Mouse (Mus musculus) hindbrain, embryonic 13.5 days (tissue): ENCODE results near the gene Irf3. TPM values are rescaled to one million over a fixed set of nuclear protein-coding genes. Genes with fewer than 3 reads are reported as not detected.

Source experiments
- ATAC-seq: fragments of 200-750 bp; cut with Nextera tagmentation; 2 replicates; pipeline ENCODE4 v1.8.0; 2017; ENCODE audit warnings: moderate TSS enrichment; ENCODE audit not compliant: low FRiP score
- H3K27ac ChIP-seq: fragments of 300-500 bp; sonication (generic); 2 replicates; pipeline ENCODE4 v1.5.1; 2015; ENCODE audit warnings: inconsistent platforms, mild to moderate bottlenecking, moderate library complexity
- H3K27me3 ChIP-seq: fragments of 300-500 bp; sonication (generic); 2 replicates; pipeline ENCODE4 v1.6.1; 2015; ENCODE audit warnings: mild to moderate bottlenecking, inconsistent platforms
- H3K36me3 ChIP-seq: fragments of 300-500 bp; sonication (generic); 2 replicates; pipeline ENCODE4 v1.6.1; 2015; ENCODE audit warnings: mild to moderate bottlenecking, inconsistent platforms
- H3K4me1 ChIP-seq: fragments of 300-500 bp; sonication (generic); replicated peaks from 2 replicates; pipeline ENCODE4 v1.6.1; 2015; ENCODE audit warnings: inconsistent platforms
- H3K4me2 ChIP-seq: fragments of 300-500 bp; sonication (generic); 2 replicates; pipeline ENCODE4 v1.6.1; 2015; ENCODE audit warnings: inconsistent platforms, mild to moderate bottlenecking, moderate library complexity
- H3K4me3 ChIP-seq: fragments of 300-500 bp; sonication (generic); 2 replicates; pipeline ENCODE4 v1.5.1; 2015; ENCODE audit warnings: mild to moderate bottlenecking, inconsistent platforms
- H3K9ac ChIP-seq: fragments of 300-500 bp; sonication (generic); 2 replicates; pipeline ENCODE4 v1.6.1; 2015; ENCODE audit warnings: mild to moderate bottlenecking, inconsistent platforms
- H3K9me3 ChIP-seq: fragments of 300-500 bp; sonication (generic); 2 replicates; pipeline ENCODE4 v1.6.1; 2016; ENCODE audit warnings: inconsistent platforms
- WGBS: fragments of 180-500 bp; shearing (Covaris S2); methylation state at CpG from one replicate; pipeline ENCODE4 v1.1.7; 2015; 5-methylcytosine and 5-hydroxymethylcytosine counted together
- polyA plus RNA-seq: library from polyadenylated mRNA; unstranded; fragments of >200 nt; fragmentation: Nextera tagmentation; extraction: Ambion mirVana; gene quantifications from 2 replicates; pipeline ENCODE4 v1.2.1, GENCODE M21; 2015

The Irf3 gene
- polyA plus RNA-seq, 1 experiment from 2014 or later = 66.7 TPM

GRCm38 (mm10) chr7:44959874-44960511 is 37.5 kb upstream of the Irf3 start:
- WGBS = 90% methylated on average over 10 of the region's 10 CpGs
- Histone ChIP-seq H3K27ac (no peak overlapping the region), H3K4me3 (no peak overlapping the region), H3K27me3 (no peaks in the 10 kb centered on the region), H3K36me3 (peaks cover 64% of the 10 kb centered on the region), H3K9ac (no peak overlapping the region), H3K9me3 (no peaks in the 10 kb centered on the region), H3K4me1 (peaks cover 7% of the 10 kb centered on the region), H3K4me2 (no peak overlapping the region)
- ATAC-seq = no peak

- Histone ChIP-seq H3K36me3 (peaks cover 69% of the 10 kb centered on the region), H3K9me3 (no peaks in the 10 kb centered on the region), H3K4me2 (no peak overlapping the region), H3K9ac (no peak overlapping the region), H3K4me1 (peaks cover 7% of the 10 kb centered on the region), H3K4me3 (no peak overlapping the region), H3K27ac (no peak overlapping the region), H3K27me3 (no peaks in the 10 kb centered on the region)
- WGBS = 94% methylated on average over 13 of the region's 13 CpGs
- ATAC-seq = no peak
Measured at GRCm38 (mm10) chr7:44960512-44960910, 36.9 kb upstream of the Irf3 start.

- Histone ChIP-seq H3K4me1 (peaks cover 3% of the 10 kb centered on the region), H3K4me2 (no peak overlapping the region), H3K9me3 (no peaks in the 10 kb centered on the region), H3K27ac (no peak overlapping the region), H3K36me3 (peaks cover 85% of the 10 kb centered on the region), H3K27me3 (no peaks in the 10 kb centered on the region), H3K9ac (no peak overlapping the region), H3K4me3 (no peak overlapping the region)
- ATAC-seq = no peak
- 85% methylated on average over 8 of the region's 8 CpGs for WGBS
Measured at GRCm38 (mm10) chr7:44962337-44962736, 35.1 kb upstream of the Irf3 start.

- Histone ChIP-seq H3K36me3 (peaks cover 85% of the 10 kb centered on the region), H3K9me3 (no peaks in the 10 kb centered on the region), H3K27ac (no peak overlapping the region), H3K27me3 (no peaks in the 10 kb centered on the region), H3K4me3 (no peak overlapping the region), H3K9ac (no peak overlapping the region), H3K4me2 (no peak overlapping the region), H3K4me1 (no peaks in the 10 kb centered on the region)
- WGBS = 92% methylated on average over 5 of the region's 5 CpGs
- ATAC-seq = no peak
Measured at GRCm38 (mm10) chr7:44962831-44963230, 34.6 kb upstream of the Irf3 start.

GRCm38 (mm10) chr7:44964990-44965389 is 32.5 kb upstream of the Irf3 start:
- peaks cover 75% of the 10 kb centered on the region for H3K36me3 ChIP-seq
- H3K9me3 ChIP-seq = no peaks in the 10 kb centered on the region
- 94% methylated on average over 13 of the region's 13 CpGs for WGBS
- H3K27me3 ChIP-seq = no peaks in the 10 kb centered on the region
- H3K4me3 ChIP-seq = no peak overlapping the region
- H3K27ac ChIP-seq = no peak overlapping the region
- H3K4me2 ChIP-seq = no peak overlapping the region
- H3K4me1 ChIP-seq = peaks cover 4% of the 10 kb centered on the region
- no peak overlapping the region for H3K9ac ChIP-seq
- ATAC-seq = no peak

- H3K9me3 ChIP-seq = no peaks in the 10 kb centered on the region
- H3K4me3 ChIP-seq = no peak overlapping the region
- no peak overlapping the region for H3K4me2 ChIP-seq
- H3K27me3 ChIP-seq = no peaks in the 10 kb centered on the region
- no peak overlapping the region for H3K9ac ChIP-seq
- no peak overlapping the region for H3K27ac ChIP-seq
- WGBS = 84% methylated on average over 7 of the region's 7 CpGs
- peaks cover 66% of the 10 kb centered on the region for H3K36me3 ChIP-seq
- H3K4me1 ChIP-seq = peaks cover 11% of the 10 kb centered on the region
- no peak for ATAC-seq
Measured at GRCm38 (mm10) chr7:44965975-44966374, 31.5 kb upstream of the Irf3 start.

GRCm38 (mm10) chr7:44966638-44967037 is 30.8 kb upstream of the Irf3 start:
- peaks cover 18% of the 10 kb centered on the region for H3K4me1 ChIP-seq
- no peak overlapping the region for H3K4me3 ChIP-seq
- H3K27ac ChIP-seq = no peak overlapping the region
- H3K4me2 ChIP-seq = no peak overlapping the region
- no peak for ATAC-seq
- 0 out of 2 replicates have a peak overlapping the region, but pooled peaks have one; percentile 5 for H3K9ac ChIP-seq
- no peaks in the 10 kb centered on the region for H3K9me3 ChIP-seq
- 78% methylated on average over 15 of the region's 15 CpGs for WGBS
- H3K27me3 ChIP-seq = no peaks in the 10 kb centered on the region
- H3K36me3 ChIP-seq = peaks cover 59% of the 10 kb centered on the region

GRCm38 (mm10) chr7:44970231-44970691 is 27.2 kb upstream of the Irf3 start:
- H3K27me3 ChIP-seq = no peaks in the 10 kb centered on the region
- peak overlapping the region; percentile 89 for H3K27ac ChIP-seq
- H3K4me3 ChIP-seq = peak overlapping the region; percentile 50
- peak overlapping the region; percentile 70 for H3K9ac ChIP-seq
- H3K4me1 ChIP-seq = peaks cover 46% of the 10 kb centered on the region
- peak; percentile 94 for ATAC-seq
- under 1% methylated on average over 36 of the region's 36 CpGs for WGBS
- H3K36me3 ChIP-seq = peaks cover 24% of the 10 kb centered on the region
- H3K4me2 ChIP-seq = peak overlapping the region; percentile 76
- no peaks in the 10 kb centered on the region for H3K9me3 ChIP-seq

GRCm38 (mm10) chr7:44971142-44971541 is 26.3 kb upstream of the Irf3 start:
- H3K4me2 ChIP-seq = peak overlapping the region; percentile 76
- H3K4me1 ChIP-seq = peaks cover 50% of the 10 kb centered on the region
- H3K27me3 ChIP-seq = no peaks in the 10 kb centered on the region
- WGBS = 66% methylated on average over 7 of the region's 7 CpGs
- ATAC-seq = no peak
- H3K9ac ChIP-seq = peak overlapping the region; percentile 70
- H3K36me3 ChIP-seq = peaks cover 24% of the 10 kb centered on the region
- H3K27ac ChIP-seq = peak overlapping the region; percentile 89
- peak overlapping the region; percentile 50 for H3K4me3 ChIP-seq
- H3K9me3 ChIP-seq = no peaks in the 10 kb centered on the region

- H3K27me3 ChIP-seq = no peaks in the 10 kb centered on the region
- 35% methylated on average over 14 of the region's 14 CpGs for WGBS
- ATAC-seq = no peak
Measured at GRCm38 (mm10) chr7:44973415-44974130, 23.9 kb upstream of the Irf3 start.

GRCm38 (mm10) chr7:44974383-44975116 is 22.9 kb upstream of the Irf3 start, which contains the start of gene Cpt1c:
Gene Cpt1c (minus strand): TSS chr7:44974851.
- Histone ChIP-seq H3K4me1 (peaks cover 50% of the 10 kb centered on the region), H3K4me2 (peak within 1 kb of the TSS; percentile 91), H3K4me3 (peak within 1 kb of the TSS; percentile 56), H3K27ac (peak within 1 kb of the TSS; percentile 98), H3K9ac (peak within 1 kb of the TSS; percentile 82), H3K27me3 (no peaks in the 10 kb centered on the region), H3K36me3 (peaks cover 43% of the 10 kb centered on the region), H3K9me3 (no peaks in the 10 kb centered on the region)
- ATAC-seq = peak; percentile 58
- under 1% methylated on average over 22 of the region's 22 CpGs for WGBS

More at GRCm38 (mm10) chr7:44973415-44974130, 23.9 kb upstream of the Irf3 start:
- Histone ChIP-seq H3K27ac (peak overlapping the region; percentile 98), H3K9ac (peak overlapping the region; percentile 82), H3K4me3 (peak overlapping the region; percentile 56), H3K9me3 (no peaks in the 10 kb centered on the region), H3K4me2 (peak overlapping the region; percentile 91), H3K36me3 (peaks cover 33% of the 10 kb centered on the region), H3K4me1 (peaks cover 50% of the 10 kb centered on the region)

GRCm38 (mm10) chr7:44975117-44975419 is 22.4 kb upstream of the Irf3 start:
- peaks cover 48% of the 10 kb centered on the region for H3K36me3 ChIP-seq
- peak overlapping the region; percentile 98 for H3K27ac ChIP-seq
- WGBS = 21% methylated on average over 6 of the region's 6 CpGs
- H3K4me1 ChIP-seq = peaks cover 46% of the 10 kb centered on the region
- no peaks in the 10 kb centered on the region for H3K9me3 ChIP-seq
- H3K4me2 ChIP-seq = peak overlapping the region; percentile 91
- peak overlapping the region; percentile 56 for H3K4me3 ChIP-seq
- peak overlapping the region; percentile 49; the same call in 1 of the 2 replicates for H3K9ac ChIP-seq
- no peak for ATAC-seq
- H3K27me3 ChIP-seq = no peaks in the 10 kb centered on the region
